Mouse (Mus musculus) bone marrow, adult 2 months (tissue): Measurements from ENCODE around the gene Efhd1.

Source experiments
- CTCF ChIP-seq: fragments of 200-500 bp; IDR thresholded peaks from 2 replicates; pipeline ENCODE4 v1.5.1; 2011; ENCODE audit warnings: low read length, control low read depth; ENCODE audit not compliant: control insufficient read depth, insufficient read depth
- POLR2A ChIP-seq: fragments of 200-500 bp; IDR thresholded peaks from 2 replicates; pipeline ENCODE4 v1.6.1; 2011; ENCODE audit warnings: low read depth, mild to moderate bottlenecking, control low read depth, low read length, borderline replicate concordance; ENCODE audit not compliant: control insufficient read depth

- TF ChIP-seq CTCF (no peak), POLR2A (no peak)
Observed at GRCm38 (mm10) chr1:87324649-87325048, 60.5 kb downstream of the Efhd1 start.
